Mouse (Mus musculus): ENCODE results near the gene Sult2a3. TPM values are rescaled to one million over a fixed set of nuclear protein-coding genes. Genes with fewer than 3 reads are reported as not detected.
"Not testable (repeated sequence)": the region's sequence is repeated elsewhere in the genome, so short reads cannot be mapped to it uniquely, and the experiment has no call there.

Sult2a3 gene
- total RNA-seq (2014; rRNA removed; ENCODE audit: low replicate concordance) (not detected in 2 replicates), polyA plus RNA-seq (2015; fragmentation: Nextera tagmentation; extraction: Ambion mirVana) (not detected in 2 replicates)

- no peaks in the 10 kb centered on the region for H3K36me3 ChIP-seq (replicated peaks; ENCODE audit: control insufficient read depth, insufficient read depth, low read length)
- no peak for TF ChIP-seq CTCF (IDR thresholded peaks at IDR 0.05; ENCODE audit: low read depth)
- TF ChIP-seq EP300 (IDR thresholded peaks at IDR 0.05; ENCODE audit: low read depth), result no peak
- WGBS, result 69% methylated on average over 2 of the region's 2 CpGs
- no peaks in the 10 kb centered on the region for H3K27me3 ChIP-seq (ENCODE audit: control insufficient read depth, insufficient read depth, low read length)
- H3K9me3 ChIP-seq (replicated peaks; ENCODE audit: control insufficient read depth, low read length), result peaks cover 9% of the 10 kb centered on the region
- no peak for ATAC-seq (ENCODE audit: insufficient read depth, low read depth)
- no peak for DNase-seq (ENCODE audit: low spot score)
- no peak within 1 kb of the TSS for H3K9ac ChIP-seq (replicated peaks; ENCODE audit: low read depth, low read length)
- no peak within 1 kb of the TSS for H3K27ac ChIP-seq (ENCODE audit: low read depth)
- no peak within 1 kb of the TSS for H3K4me3 ChIP-seq (ENCODE audit: low read depth, low read length)
- H3K4me2 ChIP-seq (ENCODE audit: low read depth, low read length), result no peak within 1 kb of the TSS
- H3K4me1 ChIP-seq (ENCODE audit: control insufficient read depth, insufficient read depth), result no peaks in the 10 kb centered on the region
These were observed at the start of gene Sult2a3 for GRCm38 (mm10) chr7:14122944-14123343. Sult2a3 (minus strand) TSS chr7:14123044.

DNA sequence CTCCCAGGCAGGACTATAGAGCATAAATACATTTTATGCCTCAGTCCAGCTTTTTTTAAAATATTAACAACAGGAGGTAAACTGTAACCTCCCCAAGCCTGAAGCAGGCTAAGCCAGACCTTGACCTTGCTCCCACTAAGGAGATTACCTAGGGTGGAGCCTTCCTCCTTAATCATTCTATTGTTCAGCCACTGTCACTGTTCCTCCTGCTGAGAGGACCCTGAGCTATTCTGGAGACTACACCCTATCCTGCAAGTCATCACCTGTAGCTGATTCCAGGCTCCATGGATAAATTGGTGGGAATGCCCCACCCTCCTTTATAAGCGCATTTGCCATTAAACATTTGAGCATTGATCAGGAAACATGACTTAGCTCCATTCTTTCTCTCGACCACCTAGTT is 2.4 kb downstream of the Sult2a3 start:
- DNase-seq (ENCODE audit: low spot score) (no peak), ATAC-seq (ENCODE audit: insufficient read depth, low read depth) (no peak)

DNA sequence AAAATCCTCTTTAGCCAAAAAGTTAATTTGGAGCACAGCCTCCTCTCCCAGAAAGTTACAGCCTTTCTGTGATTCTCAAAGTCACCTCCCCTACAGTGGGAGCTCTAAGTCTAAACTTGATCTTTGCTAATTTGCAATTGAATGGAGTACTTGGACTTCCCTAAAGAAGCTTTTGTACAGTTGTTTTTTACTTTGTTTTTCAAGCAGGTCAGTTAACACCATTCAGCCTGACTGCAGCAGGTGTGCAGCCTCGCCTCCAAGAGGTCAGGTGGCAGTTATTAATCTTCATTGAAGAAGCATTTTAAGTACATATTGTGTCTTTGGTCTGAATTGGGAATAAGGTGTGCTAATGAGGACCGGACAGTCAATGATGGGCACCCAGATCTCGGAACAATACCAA is 3.0 kb downstream of the Sult2a3 start:
- not testable (repeated sequence) for H3K9ac ChIP-seq (replicated peaks; ENCODE audit: low read depth, low read length); H3K27me3 ChIP-seq (ENCODE audit: control insufficient read depth, insufficient read depth, low read length); H3K4me1 ChIP-seq (ENCODE audit: control insufficient read depth, insufficient read depth); H3K27ac ChIP-seq (ENCODE audit: low read depth); H3K9me3 ChIP-seq (replicated peaks; ENCODE audit: control insufficient read depth, low read length); H3K4me2 ChIP-seq (ENCODE audit: low read depth, low read length); H3K36me3 ChIP-seq (replicated peaks; ENCODE audit: control insufficient read depth, insufficient read depth, low read length); ATAC-seq (ENCODE audit: insufficient read depth, low read depth); DNase-seq (ENCODE audit: low spot score); H3K4me3 ChIP-seq (ENCODE audit: low read depth, low read length)
- WGBS, result 52% methylated on average over 3 of the region's 3 CpGs

More for the DNA sequence above, 2.4 kb downstream of the Sult2a3 start:
- no peak overlapping the region for H3K27ac ChIP-seq (ENCODE audit: low read depth)
- H3K4me1 ChIP-seq (ENCODE audit: control insufficient read depth, insufficient read depth), result no peaks in the 10 kb centered on the region
- no peak overlapping the region for H3K9ac ChIP-seq (replicated peaks; ENCODE audit: low read depth, low read length)
- WGBS, result 63% methylated on average over 2 of the region's 2 CpGs
- H3K4me2 ChIP-seq (ENCODE audit: low read depth, low read length), result no peak overlapping the region
- no peak overlapping the region for H3K4me3 ChIP-seq (ENCODE audit: low read depth, low read length)
- H3K9me3 ChIP-seq (replicated peaks; ENCODE audit: control insufficient read depth, low read length), result peaks cover 9% of the 10 kb centered on the region
- H3K27me3 ChIP-seq (ENCODE audit: control insufficient read depth, insufficient read depth, low read length), result no peaks in the 10 kb centered on the region
- no peaks in the 10 kb centered on the region for H3K36me3 ChIP-seq (replicated peaks; ENCODE audit: control insufficient read depth, insufficient read depth, low read length)
- TF ChIP-seq EP300 (IDR thresholded peaks at IDR 0.05; ENCODE audit: low read depth), result no peak
- TF ChIP-seq CTCF (IDR thresholded peaks at IDR 0.05; ENCODE audit: low read depth), result no peak

GRCm38 (mm10) chr7:14116761-14117160 is 6.1 kb downstream of the Sult2a3 start:
- TF ChIP-seq CTCF (IDR thresholded peaks at IDR 0.05; ENCODE audit: low read depth), result no peak
- TF ChIP-seq EP300 (IDR thresholded peaks at IDR 0.05; ENCODE audit: low read depth), result no peak
- Histone ChIP-seq H3K27me3 (ENCODE audit: control insufficient read depth, insufficient read depth, low read length) (no peaks in the 10 kb centered on the region), H3K27ac (ENCODE audit: low read depth) (no peak overlapping the region), H3K4me2 (ENCODE audit: low read depth, low read length) (no peak overlapping the region), H3K36me3 (replicated peaks; ENCODE audit: control insufficient read depth, insufficient read depth, low read length) (no peaks in the 10 kb centered on the region), H3K9ac (replicated peaks; ENCODE audit: low read depth, low read length) (no peak overlapping the region), H3K9me3 (replicated peaks; ENCODE audit: control insufficient read depth, low read length) (peaks cover 15% of the 10 kb centered on the region), H3K4me3 (ENCODE audit: low read depth, low read length) (no peak overlapping the region), H3K4me1 (ENCODE audit: control insufficient read depth, insufficient read depth) (no peaks in the 10 kb centered on the region)
- 45% methylated on average over 1 of the region's 1 CpGs for WGBS
- no peak for DNase-seq (ENCODE audit: low spot score)
- ATAC-seq (ENCODE audit: insufficient read depth, low read depth), result no peak

DNA sequence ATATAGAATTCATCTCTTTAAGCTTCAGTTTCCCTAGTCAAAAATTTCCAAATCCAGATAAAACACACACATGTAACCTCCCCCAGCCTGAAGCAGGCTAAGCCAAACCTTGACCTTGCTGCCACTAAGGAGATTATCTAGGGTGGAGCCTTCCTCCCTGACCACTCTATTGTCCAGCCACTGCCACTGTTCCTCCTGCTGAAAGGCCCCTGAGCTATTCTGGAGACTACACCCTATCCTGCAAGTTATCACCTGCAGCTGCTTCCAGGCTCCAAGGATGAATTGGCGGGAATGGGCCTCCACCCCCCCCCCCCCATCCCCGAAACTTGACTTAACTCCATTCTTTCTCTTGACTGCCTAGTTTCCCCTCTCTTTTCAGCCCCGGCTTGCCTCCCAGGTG is 8.4 kb downstream of the Sult2a3 start:
- not testable (repeated sequence) for H3K4me1 ChIP-seq (ENCODE audit: control insufficient read depth, insufficient read depth); DNase-seq (ENCODE audit: low spot score); ATAC-seq (ENCODE audit: insufficient read depth, low read depth); H3K4me3 ChIP-seq (ENCODE audit: low read depth, low read length); H3K36me3 ChIP-seq (replicated peaks; ENCODE audit: control insufficient read depth, insufficient read depth, low read length); H3K9me3 ChIP-seq (replicated peaks; ENCODE audit: control insufficient read depth, low read length); H3K9ac ChIP-seq (replicated peaks; ENCODE audit: low read depth, low read length); H3K27me3 ChIP-seq (ENCODE audit: control insufficient read depth, insufficient read depth, low read length); H3K27ac ChIP-seq (ENCODE audit: low read depth); H3K4me2 ChIP-seq (ENCODE audit: low read depth, low read length)
- 51% methylated on average over 3 of the region's 3 CpGs for WGBS

DNA sequence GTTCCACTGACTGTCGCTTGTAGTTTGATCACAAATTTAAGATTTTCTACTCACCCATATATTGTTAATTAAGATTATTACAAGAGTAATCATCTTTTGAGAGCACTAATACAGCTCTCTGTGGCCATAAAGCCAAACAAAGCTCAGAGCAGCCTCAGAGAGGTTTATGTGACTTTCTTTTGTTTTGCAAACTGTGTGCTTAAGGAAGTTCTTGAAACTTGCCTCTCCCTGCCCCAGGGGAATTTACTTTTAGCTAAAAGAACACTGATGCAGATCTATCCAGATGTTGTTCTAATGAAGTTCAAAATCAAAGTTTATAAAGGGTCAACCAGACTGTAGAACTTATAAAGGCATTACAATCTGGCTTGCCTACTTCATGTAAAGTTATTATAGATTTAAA is 75.0 kb downstream of the Sult2a3 start:
- not testable (repeated sequence) for ATAC-seq (ENCODE audit: insufficient read depth, low read depth); H3K36me3 ChIP-seq (replicated peaks; ENCODE audit: control insufficient read depth, insufficient read depth, low read length); H3K4me1 ChIP-seq (ENCODE audit: control insufficient read depth, insufficient read depth); H3K4me2 ChIP-seq (ENCODE audit: low read depth, low read length); H3K27me3 ChIP-seq (ENCODE audit: control insufficient read depth, insufficient read depth, low read length); H3K27ac ChIP-seq (ENCODE audit: low read depth); H3K9ac ChIP-seq (replicated peaks; ENCODE audit: low read depth, low read length); H3K9me3 ChIP-seq (replicated peaks; ENCODE audit: control insufficient read depth, low read length); H3K4me3 ChIP-seq (ENCODE audit: low read depth, low read length); DNase-seq (ENCODE audit: low spot score)
- WGBS, result 54% methylated on average over 1 of the region's 1 CpGs

GRCm38 (mm10) chr7:14030831-14031230 is 92.0 kb downstream of the Sult2a3 start:
- not testable (repeated sequence) for H3K4me1 ChIP-seq (ENCODE audit: control insufficient read depth, insufficient read depth); H3K9ac ChIP-seq (replicated peaks; ENCODE audit: low read depth, low read length); H3K4me3 ChIP-seq (ENCODE audit: low read depth, low read length); H3K27ac ChIP-seq (ENCODE audit: low read depth); DNase-seq (ENCODE audit: low spot score); H3K9me3 ChIP-seq (replicated peaks; ENCODE audit: control insufficient read depth, low read length); ATAC-seq (ENCODE audit: insufficient read depth, low read depth); H3K36me3 ChIP-seq (replicated peaks; ENCODE audit: control insufficient read depth, insufficient read depth, low read length); H3K4me2 ChIP-seq (ENCODE audit: low read depth, low read length); H3K27me3 ChIP-seq (ENCODE audit: control insufficient read depth, insufficient read depth, low read length)

All from heart, postnatal 0 days (tissue).